Mouse (Mus musculus) urinary bladder, postnatal 10 days (tissue): ENCODE results near the gene Anks3.

Experiments used
- DNase-seq: peaks from one replicate; pipeline ENCODE4 v3.0.0; 2022; ENCODE audit warnings: low spot score

Gene Anks3

GRCm38 (mm10) chr16:4896249-4897027 is 67.6 kb downstream of the Anks3 start:
- no peak for DNase-seq

GRCm38 (mm10) chr16:4894201-4894908 is 69.7 kb downstream of the Anks3 start:
- no peak for DNase-seq

GRCm38 (mm10) chr16:4892171-4892570 is 71.8 kb downstream of the Anks3 start:
- no peak for DNase-seq
